Mouse (Mus musculus): ENCODE data around the gene Commd7.
"Not testable (repeated sequence)": the region's sequence is repeated elsewhere in the genome, so short reads cannot be mapped to it uniquely, and the experiment has no call there.

Gene Commd7

GRCm38 (mm10) chr2:153631976-153632870 lies at the start of gene Commd7:
Gene Commd7 (minus strand): TSS chr2:153632781.
- peak; percentile 92 to 93 for DNase-seq

- no peak for DNase-seq
These were observed 47.4 kb upstream of the Commd7 start for GRCm38 (mm10) chr2:153679959-153680358.

GRCm38 (mm10) chr2:153677550-153677949 lies 45.0 kb upstream of the Commd7 start:
- no peak for DNase-seq

GRCm38 (mm10) chr2:153676944-153677343 lies 44.4 kb upstream of the Commd7 start:
- DNase-seq: no peak

GRCm38 (mm10) chr2:153675364-153675763 lies 42.8 kb upstream of the Commd7 start:
- not testable (repeated sequence) for DNase-seq

GRCm38 (mm10) chr2:153672619-153673018 lies 40.0 kb upstream of the Commd7 start:
- DNase-seq: no peak

GRCm38 (mm10) chr2:153670111-153670510 lies 37.5 kb upstream of the Commd7 start:
- no peak for DNase-seq

GRCm38 (mm10) chr2:153668754-153669376 lies 36.3 kb upstream of the Commd7 start:
- DNase-seq: peak in 1 of 2 experiments; percentile 28

- no peak for DNase-seq
These were observed 32.8 kb upstream of the Commd7 start for GRCm38 (mm10) chr2:153665401-153665800.

- DNase-seq: no peak
These were observed 28.0 kb upstream of the Commd7 start for GRCm38 (mm10) chr2:153660616-153661015.

- not testable (repeated sequence) for DNase-seq
These were observed 25.1 kb upstream of the Commd7 start for GRCm38 (mm10) chr2:153657659-153658058.

GRCm38 (mm10) chr2:153651681-153652080 lies 19.1 kb upstream of the Commd7 start:
- no peak for DNase-seq

- peak in 1 of 2 experiments; percentile 11 for DNase-seq
These were observed 17.6 kb upstream of the Commd7 start for GRCm38 (mm10) chr2:153650014-153650687.

- peak; percentile 65 to 66 for DNase-seq
These were observed 16.9 kb upstream of the Commd7 start, which contains the start of gene Dnmt3b for GRCm38 (mm10) chr2:153649298-153650013. Gene Dnmt3b (plus strand): TSS chr2:153649450.

GRCm38 (mm10) chr2:153648773-153649297 lies 16.3 kb upstream of the Commd7 start:
- DNase-seq: peak; percentile 8 to 10

GRCm38 (mm10) chr2:153642999-153643398 lies 10.4 kb upstream of the Commd7 start:
- no peak for DNase-seq

- no peak for DNase-seq
These were observed 9.9 kb upstream of the Commd7 start for GRCm38 (mm10) chr2:153642496-153642895.

GRCm38 (mm10) chr2:153638977-153639680 lies 6.5 kb upstream of the Commd7 start:
- no peak for DNase-seq

- DNase-seq: no peak
These were observed 678 bp upstream of the Commd7 start for GRCm38 (mm10) chr2:153633259-153633658.

GRCm38 (mm10) chr2:153632871-153633226 lies 268 bp upstream of the Commd7 start:
- no peak for DNase-seq

- DNase-seq: no peak
These were observed 1.6 kb downstream of the Commd7 start for GRCm38 (mm10) chr2:153630950-153631349.

GRCm38 (mm10) chr2:153622449-153622848 lies 10.1 kb downstream of the Commd7 start:
- no peak for DNase-seq

Measured in cerebellum, postnatal 36 days (tissue).